Mouse (Mus musculus) megakaryocyte-erythroid progenitor cell, adult 5-6 weeks (primary cell): ENCODE data around the gene Bcl7a. TPM values are rescaled to one million over a fixed set of nuclear protein-coding genes. Genes with fewer than 3 reads are reported as not detected.
A peak's percentile ranks its signal among the peaks of the same experiment; 100 is the strongest.

ENCODE experiments used
- ATAC-seq: replicated peaks from 2 replicates; pipeline ENCODE4 v1.8.0; 2016; ENCODE audit warnings: mild to moderate bottlenecking, inconsistent platforms; ENCODE audit not compliant: severe bottlenecking, poor library complexity, low FRiP score, low TSS enrichment
- total RNA-seq, 2 experiments: library from RNA; stranded (forward) in 1 of 2; stranded (reverse) in 1 of 2; fragments of 200-1000, 215-1000 nt in 1 of 2; fragments of >200 nt in 1 of 2; fragmentation: Nextera tagmentation in 1 of 2; gene quantifications; 2 replicates each; pipeline ENCODE4 v1.2.3; 2014 to 2017

Gene Bcl7a
- total RNA-seq, 2 experiments from 2014 or later = 26.4 to 46.7 TPM

GRCm38 (mm10) chr5:123326006-123326750 is 17.5 kb upstream of the Bcl7a start:
- ATAC-seq = no peak

- ATAC-seq = no peak
These were observed 16.9 kb upstream of the Bcl7a start for GRCm38 (mm10) chr5:123326751-123327148.

- ATAC-seq = no peak
These were observed 15.9 kb upstream of the Bcl7a start for GRCm38 (mm10) chr5:123327686-123328085.

- no peak for ATAC-seq
These were observed 10.1 kb upstream of the Bcl7a start for GRCm38 (mm10) chr5:123333566-123333965.

- no peak for ATAC-seq
These were observed 7.3 kb upstream of the Bcl7a start for GRCm38 (mm10) chr5:123336205-123336961.

GRCm38 (mm10) chr5:123338463-123338862 is 5.2 kb upstream of the Bcl7a start:
- ATAC-seq = no peak

GRCm38 (mm10) chr5:123344628-123344962 is 961 bp downstream of the Bcl7a start:
- ATAC-seq = no peak

GRCm38 (mm10) chr5:123344963-123345852 is 1.6 kb downstream of the Bcl7a start:
- no peak; the same call in 1 of the 2 replicates for ATAC-seq

GRCm38 (mm10) chr5:123345853-123346654 is 2.4 kb downstream of the Bcl7a start:
- peak; percentile 43; the same call in 1 of the 2 replicates for ATAC-seq

- no peak for ATAC-seq
These were observed 3.2 kb downstream of the Bcl7a start for GRCm38 (mm10) chr5:123346701-123347270.

- no peak for ATAC-seq
These were observed 4.4 kb downstream of the Bcl7a start for GRCm38 (mm10) chr5:123347985-123348384.

- ATAC-seq = peak; percentile 61
These were observed 6.8 kb downstream of the Bcl7a start for GRCm38 (mm10) chr5:123350386-123350785.

GRCm38 (mm10) chr5:123355918-123356317 is 12.3 kb downstream of the Bcl7a start:
- ATAC-seq = no peak

GRCm38 (mm10) chr5:123357253-123357652 is 13.6 kb downstream of the Bcl7a start:
- ATAC-seq = no peak

GRCm38 (mm10) chr5:123359431-123359830 is 15.8 kb downstream of the Bcl7a start:
- no peak for ATAC-seq

GRCm38 (mm10) chr5:123362911-123363310 is 19.3 kb downstream of the Bcl7a start:
- ATAC-seq = no peak

GRCm38 (mm10) chr5:123364302-123364971 is 20.8 kb downstream of the Bcl7a start:
- ATAC-seq = no peak

GRCm38 (mm10) chr5:123368869-123369488 is 25.3 kb downstream of the Bcl7a start:
- peak; percentile 69 for ATAC-seq
